Mouse (Mus musculus) large intestine, adult 2 months (tissue): ENCODE measurements around the gene Olfr434. TPM values are rescaled to one million over a fixed set of nuclear protein-coding genes. Genes with fewer than 3 reads are reported as not detected.

Source experiments
- polyA plus RNA-seq: library from polyadenylated mRNA; depleted of rRNA; stranded (reverse); fragments of >200 nt; gene quantifications from 2 replicates; pipeline ENCODE4 v1.2.3, GENCODE M21; 2012; rRNA removed

The Olfr434 gene
- polyA plus RNA-seq, 1 experiment = not detected

Other genes starting within 250 kb of the Olfr434 start
- gene Olfr441, start 106.7 kb upstream of the Olfr434 start, polyA plus RNA-seq = not detected in 2 replicates
- not detected in 2 replicates for gene Olfr237-ps1, start 66.5 kb upstream of the Olfr434 start, polyA plus RNA-seq
- gene Olfr437, start 49.7 kb upstream of the Olfr434 start, polyA plus RNA-seq = not detected in 2 replicates
- not detected in 2 replicates for gene Olfr13, start 40.9 kb upstream of the Olfr434 start, polyA plus RNA-seq
- gene Olfr435, start 15.9 kb upstream of the Olfr434 start, polyA plus RNA-seq = not detected in 2 replicates
- not detected in 2 replicates for gene Olfr47, start 18.5 kb downstream of the Olfr434 start, polyA plus RNA-seq
- gene Arhgef5, start 52.6 kb downstream of the Olfr434 start, polyA plus RNA-seq = 43.0 and 64.8 TPM in 2 replicates
- not detected in 2 replicates for gene Nobox, start 96.5 kb downstream of the Olfr434 start, polyA plus RNA-seq